Mouse (Mus musculus) intestine, embryonic 15.5 days (tissue): Measurements from ENCODE around the gene Cfap298. TPM values are rescaled to one million over a fixed set of nuclear protein-coding genes. Genes with fewer than 3 reads are reported as not detected.

Source experiments
- ATAC-seq: fragments of 200-750 bp; cut with Nextera tagmentation; 2 replicates; pipeline ENCODE4 v1.8.0; 2017; ENCODE audit warnings: moderate TSS enrichment, moderate library complexity
- H3K27ac ChIP-seq: fragments of 300-500 bp; sonication (generic); 2 replicates; pipeline ENCODE4 v1.5.1; 2015; ENCODE audit warnings: mild to moderate bottlenecking, inconsistent platforms
- H3K27me3 ChIP-seq: fragments of 300-500 bp; sonication (generic); replicated peaks from 2 replicates; pipeline ENCODE4 v1.6.1; 2015; ENCODE audit warnings: inconsistent platforms
- H3K36me3 ChIP-seq: fragments of 300-500 bp; sonication (generic); 2 replicates; pipeline ENCODE4 v1.6.1; 2015; ENCODE audit warnings: inconsistent platforms
- H3K4me1 ChIP-seq: fragments of 300-500 bp; sonication (generic); replicated peaks from 2 replicates; pipeline ENCODE4 v1.6.1; 2015; ENCODE audit warnings: inconsistent platforms
- H3K4me2 ChIP-seq: fragments of 300-500 bp; sonication (generic); replicated peaks from 2 replicates; pipeline ENCODE4 v1.6.1; 2015; ENCODE audit warnings: mild to moderate bottlenecking, inconsistent platforms
- H3K4me3 ChIP-seq: fragments of 300-500 bp; sonication (generic); replicated peaks from 2 replicates; pipeline ENCODE4 v1.5.1; 2015; ENCODE audit warnings: inconsistent platforms
- H3K9ac ChIP-seq: fragments of 300-500 bp; sonication (generic); 2 replicates; pipeline ENCODE4 v1.6.1; 2015; ENCODE audit warnings: inconsistent platforms
- H3K9me3 ChIP-seq: fragments of 300-500 bp; sonication (generic); 2 replicates; pipeline ENCODE4 v1.6.1; 2016; ENCODE audit warnings: inconsistent platforms
- WGBS: fragments of 180-500 bp; shearing (Covaris S2); methylation state at CpG from one replicate; pipeline ENCODE4 v1.1.7; 2015; 5-methylcytosine and 5-hydroxymethylcytosine counted together
- polyA plus RNA-seq: library from polyadenylated mRNA; unstranded; fragments of >200 nt; fragmentation: Nextera tagmentation; extraction: Ambion mirVana; gene quantifications from 2 replicates; pipeline ENCODE4 v1.2.1, GENCODE M21; 2015

Cfap298 gene
- polyA plus RNA-seq, 1 experiment from 2014 or later, result 36.1 TPM

DNA sequence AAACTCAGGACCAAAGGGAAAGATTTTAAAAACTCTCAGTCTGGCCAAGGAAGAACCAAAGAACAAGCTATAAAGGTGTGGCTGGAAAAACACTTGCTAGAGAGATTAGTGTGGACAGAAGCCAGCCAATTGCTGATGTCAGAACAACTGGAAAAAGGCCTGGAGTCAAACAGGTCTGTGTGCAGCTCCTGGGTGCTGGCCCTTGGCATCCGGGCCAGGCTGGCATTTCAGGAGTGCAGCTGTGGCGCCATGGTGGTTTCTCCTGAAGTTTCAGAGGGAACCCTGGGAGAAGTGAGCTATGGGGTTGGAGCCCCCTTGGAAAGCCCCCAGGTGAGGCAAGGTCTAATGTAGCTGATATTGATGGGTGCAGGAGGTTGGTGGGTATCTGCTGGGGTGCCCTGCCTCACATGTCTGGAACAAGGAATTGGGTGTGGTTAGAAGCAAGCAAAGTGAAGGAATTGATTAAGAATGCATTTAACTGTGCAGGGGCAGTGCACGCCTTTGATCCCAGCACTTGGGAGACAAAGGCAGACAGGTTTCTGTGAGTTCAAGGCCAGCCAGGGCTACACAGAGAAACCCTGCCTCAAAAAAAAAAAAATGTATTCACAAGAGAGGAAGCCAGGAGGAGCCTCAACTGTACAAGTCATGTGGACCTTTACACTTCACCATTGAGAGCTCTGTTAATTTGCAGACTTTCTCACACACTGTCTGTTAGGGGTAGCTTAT lies 56.6 kb downstream of the Cfap298 start:
- Histone ChIP-seq H3K4me3 (no peak overlapping the region), H3K27ac (no peak overlapping the region), H3K4me2 (no peak overlapping the region), H3K4me1 (no peaks in the 10 kb centered on the region), H3K36me3 (no peaks in the 10 kb centered on the region), H3K9ac (no peak overlapping the region), H3K9me3 (no peaks in the 10 kb centered on the region), H3K27me3 (no peaks in the 10 kb centered on the region)
- WGBS, result 87% methylated on average over 3 of the region's 3 CpGs
- ATAC-seq, result no peak

Other genes with a start within 250 kb of the Cfap298 start
- gene Mis18a, start 207.7 kb downstream of the Cfap298 start, polyA plus RNA-seq, result 60.5 and 65.2 TPM in 2 replicates
- gene Mrap, start 196.9 kb downstream of the Cfap298 start, polyA plus RNA-seq, result 0.40 and 3.4 TPM in 2 replicates
- gene Urb1, start 124.7 kb downstream of the Cfap298 start, polyA plus RNA-seq, result 7.0 and 7.6 TPM in 2 replicates
- gene Eva1c, start 108.4 kb downstream of the Cfap298 start, polyA plus RNA-seq, result 0.70 and 0.78 TPM in 2 replicates
- gene Synj1, start 76.2 kb upstream of the Cfap298 start, polyA plus RNA-seq, result 11.5 and 14.8 TPM in 2 replicates
- 45.0 and 45.6 TPM in 2 replicates for gene Paxbp1, start 109.4 kb upstream of the Cfap298 start, polyA plus RNA-seq
- 0.26 and 0.53 TPM in 2 replicates for gene 4932438H23Rik, start 160.0 kb upstream of the Cfap298 start, polyA plus RNA-seq